Mouse (Mus musculus): ENCODE measurements at regions not wholly inside any gene's neighbourhood (a gene's known extent, or its start where the extent isn't known, plus 50 kb on each side); places are given as distances from the start of the nearest gene placed in this dataset.

DNA sequence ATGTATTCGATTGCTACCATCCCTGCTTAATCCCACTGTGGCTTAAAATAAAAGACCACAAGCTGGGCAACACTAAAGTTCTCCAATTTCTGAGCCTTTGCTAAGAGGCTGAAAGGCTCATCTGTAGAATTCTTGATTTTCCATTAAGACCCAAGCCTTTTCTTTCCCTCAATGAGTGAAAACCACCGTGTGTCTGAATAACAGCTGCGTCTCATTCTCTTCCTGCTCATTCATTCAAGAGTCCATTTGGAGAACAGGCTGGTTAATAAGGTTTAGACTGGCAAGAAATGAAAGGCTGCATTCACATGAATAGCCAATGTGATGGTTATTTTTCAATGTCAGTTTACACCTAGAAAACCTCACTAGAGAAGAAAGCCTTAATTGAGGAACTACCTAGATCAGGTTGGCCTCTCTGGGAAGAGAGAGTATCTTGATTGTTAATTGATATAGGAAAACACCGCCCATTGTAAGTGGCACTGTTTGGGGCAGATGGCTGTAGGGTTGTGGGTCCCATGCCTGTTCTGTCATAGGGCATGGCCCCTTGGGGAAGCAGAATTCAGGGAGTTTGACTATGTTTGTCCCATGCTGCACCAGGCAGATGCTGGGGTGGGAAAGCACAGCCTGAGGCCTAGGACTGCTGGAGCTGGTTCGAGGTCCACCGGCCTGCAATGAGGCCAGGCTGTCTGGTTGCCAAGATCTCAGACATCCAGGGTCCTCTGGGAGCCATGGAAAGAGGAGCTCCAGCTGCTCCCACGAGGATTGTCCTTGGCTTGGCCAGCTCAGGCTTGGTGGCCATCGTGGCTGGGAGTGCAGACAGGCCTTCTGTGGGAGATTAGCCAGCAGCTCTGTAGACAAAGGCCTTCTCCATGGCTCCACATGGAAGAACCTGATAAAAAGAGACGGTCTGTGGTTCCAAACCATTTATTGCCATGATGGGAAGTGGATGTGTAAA lies 161.3 kb upstream of the Castor2 start:
- ATAC-seq (replicated peaks; ENCODE audit: poor library complexity, severe bottlenecking), result no peak

GRCm38 (mm10) chr5:133935451-133935850 lies 164.1 kb upstream of the Castor2 start:
- no peak for ATAC-seq (replicated peaks; ENCODE audit: poor library complexity, severe bottlenecking)

GRCm38 (mm10) chr5:133935006-133935405 lies 164.5 kb upstream of the Castor2 start:
- no peak for ATAC-seq (replicated peaks; ENCODE audit: poor library complexity, severe bottlenecking)

DNA sequence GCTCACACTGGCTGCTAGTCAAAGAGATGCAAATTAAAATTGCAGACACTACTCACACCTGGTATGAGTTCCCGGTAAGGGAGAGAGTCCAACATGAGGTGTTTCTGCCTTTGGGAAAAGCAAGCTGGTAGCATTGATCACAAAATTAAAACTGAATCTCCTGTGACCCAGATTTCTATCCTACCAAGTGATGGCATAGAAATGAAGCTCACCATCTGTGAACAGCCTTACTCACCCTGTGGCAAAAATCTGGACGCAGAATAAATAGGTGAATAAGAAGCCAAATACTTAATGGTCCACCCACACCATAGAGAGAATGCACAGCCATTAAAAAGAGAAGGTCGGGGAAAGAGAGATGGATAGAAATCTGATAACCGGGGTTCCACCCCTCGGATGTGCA lies 169.4 kb upstream of the Castor2 start:
- ATAC-seq (replicated peaks; ENCODE audit: poor library complexity, severe bottlenecking), result no peak

DNA sequence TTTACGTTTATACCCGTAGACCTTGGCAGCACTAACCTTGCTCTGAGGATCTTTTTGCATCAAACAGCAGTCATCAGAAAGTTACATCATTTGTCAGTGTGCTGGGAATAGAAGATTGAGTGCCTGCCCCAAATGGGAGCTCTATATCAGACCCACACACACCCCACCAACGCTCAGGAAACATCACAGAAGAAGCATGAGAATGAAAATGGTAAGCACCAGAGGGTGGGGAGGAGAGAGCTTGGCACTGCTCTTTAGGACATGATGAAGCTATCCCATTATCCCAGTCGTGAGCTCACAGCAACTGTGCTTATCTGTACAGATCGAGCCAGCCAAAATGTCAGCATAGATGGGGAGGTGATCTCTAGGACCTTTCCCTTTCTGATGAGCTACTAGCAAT lies 172.5 kb upstream of the Castor2 start:
- ATAC-seq (replicated peaks; ENCODE audit: poor library complexity, severe bottlenecking), result no peak

GRCm38 (mm10) chr5:133925184-133925900 lies 174.2 kb upstream of the Castor2 start:
- no peak for ATAC-seq (replicated peaks; ENCODE audit: poor library complexity, severe bottlenecking)

- no peak for ATAC-seq (replicated peaks; ENCODE audit: poor library complexity, severe bottlenecking)
Observed at GRCm38 (mm10) chr5:133922181-133922580, 177.3 kb upstream of the Castor2 start.

DNA sequence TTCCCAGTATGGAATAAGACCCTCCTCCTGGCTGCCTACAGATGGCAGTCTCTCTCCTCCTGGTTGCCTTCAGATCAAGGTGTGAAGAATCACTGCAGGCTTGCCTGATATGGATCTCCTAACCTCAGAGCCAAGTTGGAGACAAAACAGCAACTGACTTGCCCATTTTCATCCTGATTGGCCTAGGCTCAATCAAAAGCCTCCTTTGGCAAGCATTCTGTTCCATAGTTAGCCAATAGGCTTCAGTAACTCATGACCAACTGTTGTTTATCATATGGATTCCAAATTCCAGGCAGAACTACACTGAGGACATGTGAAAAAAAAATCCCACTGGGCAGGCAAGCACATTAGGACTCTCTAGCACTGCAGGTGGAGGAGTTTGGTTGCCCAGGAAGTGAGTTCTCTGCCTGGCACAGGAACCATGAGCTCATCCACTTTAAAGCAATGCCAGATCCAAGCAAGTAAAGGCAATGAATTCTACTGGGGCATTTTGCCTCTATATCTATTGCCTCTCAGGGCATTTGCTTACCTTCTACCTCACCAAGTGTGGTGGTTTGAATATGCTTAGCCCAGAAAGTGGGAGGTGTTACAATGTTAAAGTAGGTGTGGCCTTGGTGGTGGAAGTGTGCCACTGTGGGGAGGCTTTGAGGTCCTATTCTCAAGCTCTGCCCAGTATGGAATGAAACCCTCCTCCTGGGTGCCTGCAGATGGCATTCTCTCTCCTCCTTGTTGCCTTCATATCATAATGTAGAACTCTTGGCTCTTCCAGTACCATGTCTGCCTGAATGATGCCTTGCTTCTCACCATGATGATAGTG lies 183.6 kb upstream of the Castor2 start:
- ATAC-seq (replicated peaks; ENCODE audit: poor library complexity, severe bottlenecking), result no peak

GRCm38 (mm10) chr5:133907442-133907841 lies 192.1 kb upstream of the Castor2 start:
- ATAC-seq (replicated peaks; ENCODE audit: poor library complexity, severe bottlenecking), result no peak

GRCm38 (mm10) chr5:133898025-133898598 lies 201.4 kb upstream of the Castor2 start:
- ATAC-seq (replicated peaks; ENCODE audit: poor library complexity, severe bottlenecking), result no peak

GRCm38 (mm10) chr5:133890728-133891127 lies 208.8 kb upstream of the Castor2 start:
- ATAC-seq (replicated peaks; ENCODE audit: poor library complexity, severe bottlenecking), result no peak

GRCm38 (mm10) chr5:133889841-133890240 lies 209.7 kb upstream of the Castor2 start:
- ATAC-seq (replicated peaks; ENCODE audit: poor library complexity, severe bottlenecking), result no peak

DNA sequence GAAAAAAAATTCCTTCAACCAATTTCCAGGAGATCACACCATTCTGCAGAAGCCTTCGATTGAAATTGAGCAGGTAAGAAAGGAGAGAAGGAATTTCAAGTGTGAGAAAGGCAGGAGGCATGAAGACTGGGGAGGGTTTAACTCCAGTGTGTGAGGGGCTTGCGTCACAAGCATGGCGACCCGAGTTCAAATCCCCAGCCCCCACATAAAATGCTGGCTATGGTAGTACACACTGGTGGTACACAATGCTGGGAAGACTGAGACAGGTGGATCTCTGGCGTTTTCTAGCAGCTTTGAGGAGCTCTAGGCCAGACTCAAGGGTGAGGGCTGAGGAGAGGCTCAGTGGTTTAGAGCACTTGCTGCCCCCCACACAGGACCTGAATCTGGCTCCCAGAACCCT lies 214.0 kb upstream of the Castor2 start:
- no peak for ATAC-seq (replicated peaks; ENCODE audit: poor library complexity, severe bottlenecking)

DNA sequence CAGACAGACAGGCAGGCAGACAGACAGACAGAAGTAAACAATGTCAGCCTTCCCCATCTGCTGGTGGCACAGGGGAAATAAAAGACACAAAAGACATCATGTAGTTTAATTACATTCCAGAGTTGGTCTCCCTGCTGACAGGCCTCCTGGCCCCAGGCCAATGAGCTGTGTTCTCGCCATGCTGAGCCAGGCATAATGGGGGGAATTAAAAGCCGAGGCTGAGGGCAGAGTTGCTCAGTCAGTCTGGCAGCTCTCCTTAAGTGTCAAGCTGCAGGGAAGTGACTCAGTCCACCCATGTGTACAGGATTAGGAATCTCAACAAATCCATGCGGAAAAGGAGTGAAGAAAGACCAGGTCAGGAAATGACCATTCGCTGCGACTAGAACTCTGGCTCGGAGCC lies 214.5 kb upstream of the Castor2 start:
- no peak for ATAC-seq (replicated peaks; ENCODE audit: poor library complexity, severe bottlenecking)

DNA sequence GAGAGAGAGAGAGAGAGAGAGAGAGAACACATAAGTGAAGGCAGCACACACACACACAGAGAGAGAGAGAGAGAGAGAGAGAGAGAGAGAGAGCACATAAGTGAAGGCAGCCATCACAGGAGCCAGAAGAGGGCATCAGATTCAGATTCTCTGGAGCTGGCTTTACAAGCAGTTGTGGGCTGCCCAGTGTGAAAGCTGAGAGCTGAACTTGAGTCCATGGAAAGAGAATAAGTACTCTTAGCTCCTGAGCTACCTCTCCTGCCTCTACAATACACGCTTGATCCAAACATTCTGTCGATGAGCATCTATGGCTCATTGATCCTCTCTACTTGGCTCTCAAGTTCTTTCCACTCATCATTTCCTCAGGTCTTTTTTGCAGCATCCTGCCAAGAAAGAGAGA lies 214.9 kb upstream of the Castor2 start:
- no peak for ATAC-seq (replicated peaks; ENCODE audit: poor library complexity, severe bottlenecking)

- no peak for ATAC-seq (replicated peaks; ENCODE audit: poor library complexity, severe bottlenecking)
Observed at GRCm38 (mm10) chr5:133844483-133844882, 255.0 kb upstream of the Castor2 start.

DNA sequence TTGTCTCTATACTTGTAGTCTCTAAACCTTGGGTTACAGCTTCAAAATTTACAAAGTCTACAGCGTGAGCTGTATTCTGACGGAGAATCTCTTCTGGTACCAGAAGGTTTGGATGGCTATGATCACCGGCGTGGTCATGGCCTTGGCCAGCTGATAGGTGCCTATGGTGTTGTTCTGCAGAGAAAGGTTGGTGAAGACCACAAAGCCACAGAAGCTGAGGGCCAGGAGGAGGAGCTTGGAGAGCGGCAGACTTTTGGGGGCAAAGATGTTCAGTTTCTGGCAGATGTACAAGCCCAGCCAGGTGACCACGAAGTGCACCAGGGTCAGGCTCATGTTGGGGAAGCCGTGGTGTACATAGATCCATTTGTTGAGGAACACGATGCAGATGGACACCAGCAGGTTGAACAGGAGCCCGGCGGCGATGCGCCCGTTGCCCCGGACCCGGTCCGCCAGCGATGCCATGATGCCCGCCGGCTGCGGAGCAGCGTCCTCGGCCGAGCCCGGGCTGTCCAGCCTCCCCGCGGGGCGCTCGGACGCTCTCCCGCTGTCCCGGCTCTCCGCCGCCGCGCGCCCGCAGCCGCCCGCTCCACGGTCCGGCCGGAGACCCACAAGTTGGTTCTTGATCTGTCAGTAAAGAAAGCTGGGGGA lies 257.3 kb upstream of the Castor2 start:
- peak; percentile 91 for ATAC-seq (replicated peaks; ENCODE audit: poor library complexity, severe bottlenecking)

- no peak for ATAC-seq (replicated peaks; ENCODE audit: poor library complexity, severe bottlenecking)
Observed at GRCm38 (mm10) chr5:133838286-133838685, 261.2 kb upstream of the Castor2 start.

DNA sequence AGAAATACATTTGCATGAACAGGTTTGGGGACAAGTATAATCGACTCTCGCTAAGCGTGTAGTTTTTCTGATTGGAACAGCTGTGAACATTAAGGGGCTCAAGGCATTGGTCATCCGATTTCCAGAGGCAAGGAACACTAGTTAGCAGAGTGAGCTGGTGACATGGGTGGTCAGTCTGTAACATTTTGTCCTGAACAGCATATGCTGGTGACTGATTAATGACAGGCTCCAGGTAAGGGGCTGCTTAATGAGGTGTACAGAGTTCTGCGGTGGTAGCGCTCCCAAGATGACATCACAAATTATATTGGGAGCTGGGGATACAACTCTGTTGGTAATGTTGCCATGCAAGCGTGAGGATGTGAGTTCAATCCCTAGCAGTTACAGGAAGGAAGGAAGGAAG lies 266.3 kb upstream of the Castor2 start:
- ATAC-seq (replicated peaks; ENCODE audit: poor library complexity, severe bottlenecking), result no peak

- ATAC-seq (replicated peaks; ENCODE audit: poor library complexity, severe bottlenecking), result no peak
Observed at GRCm38 (mm10) chr5:133828226-133828625, 271.3 kb upstream of the Castor2 start.
